Mouse (Mus musculus): ENCODE results near the gene 2010300C02Rik. TPM values are rescaled to one million over a fixed set of nuclear protein-coding genes. Genes with fewer than 3 reads are reported as not detected.
"Not testable (repeated sequence)": the region's sequence is repeated elsewhere in the genome, so short reads cannot be mapped to it uniquely, and the experiment has no call there.

Gene 2010300C02Rik
- polyA plus RNA-seq, 1 experiment from 2014 or later = 4.6 TPM

- 0 out of 2 replicates have a peak, but pooled peaks cover 9% of the 10 kb centered on the region for H3K4me1 ChIP-seq
- no peaks in the 10 kb centered on the region for H3K9me3 ChIP-seq
- H3K27ac ChIP-seq (replicated peaks) = no peak overlapping the region
- H3K4me3 ChIP-seq = no peak overlapping the region
- no peak overlapping the region for H3K4me2 ChIP-seq
- H3K36me3 ChIP-seq = no peaks in the 10 kb centered on the region
- WGBS = 55% methylated on average over 10 of the region's 10 CpGs
- ATAC-seq (ENCODE audit: extremely low read depth, insufficient number of reproducible peaks, low FRiP score, low TSS enrichment) = no peak
- 0 out of 2 replicates have a peak, but pooled peaks cover 5% of the 10 kb centered on the region for H3K27me3 ChIP-seq (replicated peaks)
- no peak overlapping the region for H3K9ac ChIP-seq
These were observed 8.2 kb upstream of the 2010300C02Rik start for GRCm38 (mm10) chr1:37728053-37728452.

- WGBS = 78% methylated on average over 8 of the region's 8 CpGs
- Histone ChIP-seq H3K9me3 (no peaks in the 10 kb centered on the region), H3K36me3 (no peaks in the 10 kb centered on the region), H3K27ac (replicated peaks) (no peak overlapping the region), H3K9ac (no peak overlapping the region), H3K4me2 (no peak overlapping the region), H3K4me3 (no peak overlapping the region), H3K27me3 (replicated peaks) (0 out of 2 replicates have a peak, but pooled peaks cover 5% of the 10 kb centered on the region), H3K4me1 (0 out of 2 replicates have a peak, but pooled peaks cover 9% of the 10 kb centered on the region)
- ATAC-seq (ENCODE audit: extremely low read depth, insufficient number of reproducible peaks, low FRiP score, low TSS enrichment) = no peak
These were observed 7.3 kb upstream of the 2010300C02Rik start for GRCm38 (mm10) chr1:37727186-37727585.

GRCm38 (mm10) chr1:37726426-37726825, 6.5 kb upstream of the 2010300C02Rik start:
- no peaks in the 10 kb centered on the region for H3K9me3 ChIP-seq
- no peak overlapping the region for H3K4me3 ChIP-seq
- H3K9ac ChIP-seq = no peak overlapping the region
- H3K27me3 ChIP-seq (replicated peaks) = 0 out of 2 replicates have a peak, but pooled peaks cover 5% of the 10 kb centered on the region
- H3K4me1 ChIP-seq = 0 out of 2 replicates have a peak, but pooled peaks cover 9% of the 10 kb centered on the region
- no peak overlapping the region for H3K27ac ChIP-seq (replicated peaks)
- H3K36me3 ChIP-seq = no peaks in the 10 kb centered on the region
- no peak for ATAC-seq (ENCODE audit: extremely low read depth, insufficient number of reproducible peaks, low FRiP score, low TSS enrichment)
- 51% methylated on average over 8 of the region's 8 CpGs for WGBS
- H3K4me2 ChIP-seq = no peak overlapping the region

- Histone ChIP-seq H3K4me1 (0 out of 2 replicates have a peak, but pooled peaks cover 9% of the 10 kb centered on the region), H3K27ac (replicated peaks) (no peak overlapping the region), H3K4me2 (no peak overlapping the region), H3K36me3 (no peaks in the 10 kb centered on the region), H3K4me3 (no peak overlapping the region), H3K9ac (no peak overlapping the region), H3K9me3 (no peaks in the 10 kb centered on the region), H3K27me3 (replicated peaks) (peaks cover 11% of the 10 kb centered on the region)
- 57% methylated on average over 12 of the region's 12 CpGs for WGBS
- ATAC-seq (ENCODE audit: extremely low read depth, insufficient number of reproducible peaks, low FRiP score, low TSS enrichment) = no peak
These were observed 6.0 kb upstream of the 2010300C02Rik start for GRCm38 (mm10) chr1:37725880-37726279.

- H3K36me3 ChIP-seq = no peaks in the 10 kb centered on the region
- H3K4me1 ChIP-seq = peaks cover 11% of the 10 kb centered on the region; the same call in 1 of the 2 replicates
- H3K9ac ChIP-seq = no peak overlapping the region
- peaks cover 28% of the 10 kb centered on the region for H3K27me3 ChIP-seq (replicated peaks)
- WGBS = 52% methylated on average over 5 of the region's 5 CpGs
- H3K9me3 ChIP-seq = no peaks in the 10 kb centered on the region
- no peak overlapping the region for H3K27ac ChIP-seq (replicated peaks)
- H3K4me2 ChIP-seq = no peak overlapping the region
- no peak for ATAC-seq (ENCODE audit: extremely low read depth, insufficient number of reproducible peaks, low FRiP score, low TSS enrichment)
- H3K4me3 ChIP-seq = no peak overlapping the region
These were observed 1.2 kb upstream of the 2010300C02Rik start for GRCm38 (mm10) chr1:37721092-37721491.

- Histone ChIP-seq H3K27ac (replicated peaks) (no peak overlapping the region), H3K4me2 (peak overlapping the region; percentile 91), H3K9me3 (no peaks in the 10 kb centered on the region), H3K4me3 (peak overlapping the region; percentile 72), H3K9ac (peak overlapping the region; percentile 86), H3K36me3 (no peaks in the 10 kb centered on the region), H3K4me1 (peaks cover 8% of the 10 kb centered on the region; the same call in 1 of the 2 replicates), H3K27me3 (replicated peaks) (peaks cover 24% of the 10 kb centered on the region)
- 6% methylated on average over 44 of the region's 49 CpGs for WGBS
- 0 out of 2 replicates have a peak, but pooled peaks have one; percentile 22 for ATAC-seq (ENCODE audit: extremely low read depth, insufficient number of reproducible peaks, low FRiP score, low TSS enrichment)
These were observed 708 bp downstream of the 2010300C02Rik start for GRCm38 (mm10) chr1:37719030-37719723.

- no peak overlapping the region for H3K27ac ChIP-seq (replicated peaks)
- 63% methylated on average over 7 of the region's 7 CpGs for WGBS
- H3K27me3 ChIP-seq (replicated peaks) = peaks cover 24% of the 10 kb centered on the region
- no peak overlapping the region for H3K9ac ChIP-seq
- H3K36me3 ChIP-seq = no peaks in the 10 kb centered on the region
- peak overlapping the region; percentile 91 for H3K4me2 ChIP-seq
- ATAC-seq (ENCODE audit: extremely low read depth, insufficient number of reproducible peaks, low FRiP score, low TSS enrichment) = no peak
- H3K9me3 ChIP-seq = no peaks in the 10 kb centered on the region
- H3K4me3 ChIP-seq = peak overlapping the region; percentile 72; the same call in 1 of the 2 replicates
- peaks cover 8% of the 10 kb centered on the region; the same call in 1 of the 2 replicates for H3K4me1 ChIP-seq
These were observed 1.4 kb downstream of the 2010300C02Rik start for GRCm38 (mm10) chr1:37718516-37718915.

- no peak overlapping the region for H3K27ac ChIP-seq (replicated peaks)
- no peak overlapping the region for H3K9ac ChIP-seq
- no peak overlapping the region for H3K4me2 ChIP-seq
- peaks cover 8% of the 10 kb centered on the region; the same call in 1 of the 2 replicates for H3K4me1 ChIP-seq
- no peak for ATAC-seq (ENCODE audit: extremely low read depth, insufficient number of reproducible peaks, low FRiP score, low TSS enrichment)
- 65% methylated on average over 14 of the region's 14 CpGs for WGBS
- H3K36me3 ChIP-seq = no peaks in the 10 kb centered on the region
- H3K27me3 ChIP-seq (replicated peaks) = peaks cover 24% of the 10 kb centered on the region
- no peak overlapping the region for H3K4me3 ChIP-seq
- H3K9me3 ChIP-seq = no peaks in the 10 kb centered on the region
These were observed 2.3 kb downstream of the 2010300C02Rik start for GRCm38 (mm10) chr1:37717415-37718195.

- H3K27ac ChIP-seq (replicated peaks); H3K9me3 ChIP-seq; H3K4me3 ChIP-seq; ATAC-seq (ENCODE audit: extremely low read depth, insufficient number of reproducible peaks, low FRiP score, low TSS enrichment); H3K4me2 ChIP-seq; H3K36me3 ChIP-seq; H3K27me3 ChIP-seq (replicated peaks); H3K4me1 ChIP-seq; H3K9ac ChIP-seq: not testable (repeated sequence)
- 30% methylated on average over 4 of the region's 4 CpGs for WGBS
These were observed 7.5 kb downstream of the 2010300C02Rik start for GRCm38 (mm10) chr1:37712357-37712737.

- no peak overlapping the region for H3K9ac ChIP-seq
- no peak for ATAC-seq (ENCODE audit: extremely low read depth, insufficient number of reproducible peaks, low FRiP score, low TSS enrichment)
- no peak overlapping the region for H3K4me2 ChIP-seq
- H3K9me3 ChIP-seq = no peaks in the 10 kb centered on the region
- no peaks in the 10 kb centered on the region for H3K4me1 ChIP-seq
- H3K36me3 ChIP-seq = no peaks in the 10 kb centered on the region
- no peaks in the 10 kb centered on the region for H3K27me3 ChIP-seq (replicated peaks)
- 81% methylated on average over 10 of the region's 10 CpGs for WGBS
- no peak overlapping the region for H3K4me3 ChIP-seq
- H3K27ac ChIP-seq (replicated peaks) = no peak overlapping the region
These were observed 8.1 kb downstream of the 2010300C02Rik start for GRCm38 (mm10) chr1:37711596-37712356.

- ATAC-seq (ENCODE audit: extremely low read depth, insufficient number of reproducible peaks, low FRiP score, low TSS enrichment) = no peak
These were observed 8.8 kb downstream of the 2010300C02Rik start for GRCm38 (mm10) chr1:37711082-37711481.

More at GRCm38 (mm10) chr1:37711082-37711481, 8.8 kb downstream of the 2010300C02Rik start:
- Histone ChIP-seq H3K36me3 (no peaks in the 10 kb centered on the region), H3K9ac (no peak overlapping the region), H3K27me3 (replicated peaks) (no peaks in the 10 kb centered on the region), H3K4me2 (no peak overlapping the region), H3K27ac (replicated peaks) (no peak overlapping the region), H3K4me1 (no peaks in the 10 kb centered on the region), H3K9me3 (no peaks in the 10 kb centered on the region), H3K4me3 (no peak overlapping the region)
- WGBS = 74% methylated on average over 5 of the region's 5 CpGs
